29 mouse cellular contexts compared by ENCODE assay signal in genomic region chr15:20265367-20265900, GRCm38 (mm10).
DNase-seq lines count a peak whose midpoint lies in the region; ATAC-seq and TF ChIP-seq lines count a peak whose summit lies in the region.
"Had no signal": no experiment of that assay in that cellular context is flagged by ENCODE, and none has a peak within 500 bp of the region (broad histone marks: within the 10 kb centered on the region; RNA-seq: fewer than 3 reads in every experiment).

No protein-coding gene starts in this region.

- no peak overlapping the region for H3K4me2 ChIP-seq in hindbrain, embryonic 12.5 days (replicated peaks)
- no peak overlapping the region for H3K4me2 ChIP-seq in hindbrain, embryonic 11.5 days (replicated peaks; ENCODE audit: low read depth, low read length)
- no peak overlapping the region for H3K4me2 ChIP-seq in neural tube, embryonic 13.5 days
- no peak overlapping the region for H3K4me2 ChIP-seq in neural tube, embryonic 15.5 days
- H3K4me2 ChIP-seq in hindbrain, embryonic 16.5 days (ENCODE audit: low read length), result no peak overlapping the region
- H3K4me2 ChIP-seq in intestine, postnatal 0 days (replicated peaks; ENCODE audit: low read depth), result no peak overlapping the region
- H3K4me2 ChIP-seq: heart, embryonic 13.5 days; hindbrain, embryonic 15.5 days; intestine, embryonic 15.5 days had no signal

- H3K27me3 ChIP-seq in hindbrain, embryonic 12.5 days, result no peaks in the 10 kb centered on the region
- H3K27me3 ChIP-seq in hindbrain, embryonic 11.5 days (ENCODE audit: control insufficient read depth, insufficient read depth, low read length), result no peaks in the 10 kb centered on the region
- no peaks in the 10 kb centered on the region for H3K27me3 ChIP-seq in neural tube, embryonic 13.5 days
- no peaks in the 10 kb centered on the region for H3K27me3 ChIP-seq in neural tube, embryonic 15.5 days (replicated peaks)
- no peaks in the 10 kb centered on the region for H3K27me3 ChIP-seq in hindbrain, embryonic 16.5 days (replicated peaks; ENCODE audit: control insufficient read depth, insufficient read depth, low read length)
- H3K27me3 ChIP-seq in intestine, postnatal 0 days (replicated peaks; ENCODE audit: control insufficient read depth, insufficient read depth, low read length), result no peaks in the 10 kb centered on the region
- H3K27me3 ChIP-seq: heart, embryonic 13.5 days; hindbrain, embryonic 15.5 days; intestine, embryonic 15.5 days; Patski had no signal

- no peak for TF ChIP-seq CTCF in intestine, postnatal 0 days (IDR thresholded peaks at IDR 0.05; ENCODE audit: low read depth)

- no peaks in the 10 kb centered on the region for H3K9me3 ChIP-seq in hindbrain, embryonic 12.5 days (replicated peaks)
- H3K9me3 ChIP-seq in hindbrain, embryonic 11.5 days (ENCODE audit: control insufficient read depth, low read length), result no peaks in the 10 kb centered on the region
- H3K9me3 ChIP-seq in neural tube, embryonic 13.5 days, result no peaks in the 10 kb centered on the region
- H3K9me3 ChIP-seq in neural tube, embryonic 15.5 days (replicated peaks), result no peaks in the 10 kb centered on the region
- H3K9me3 ChIP-seq in hindbrain, embryonic 16.5 days (ENCODE audit: control insufficient read depth, low read length), result no peaks in the 10 kb centered on the region
- no peaks in the 10 kb centered on the region for H3K9me3 ChIP-seq in intestine, postnatal 0 days (ENCODE audit: control insufficient read depth)
- H3K9me3 ChIP-seq: heart, embryonic 13.5 days; hindbrain, embryonic 15.5 days; intestine, embryonic 15.5 days had no signal

- no peak overlapping the region for H3K27ac ChIP-seq in hindbrain, embryonic 12.5 days
- H3K27ac ChIP-seq in hindbrain, embryonic 11.5 days (ENCODE audit: low read depth, low read length), result no peak overlapping the region
- no peak overlapping the region for H3K27ac ChIP-seq in neural tube, embryonic 13.5 days (replicated peaks)
- no peak overlapping the region for H3K27ac ChIP-seq in neural tube, embryonic 15.5 days (replicated peaks)
- no peak overlapping the region for H3K27ac ChIP-seq in hindbrain, embryonic 16.5 days (ENCODE audit: low read depth, low read length)
- no peak overlapping the region for H3K27ac ChIP-seq in intestine, postnatal 0 days (ENCODE audit: low read depth, low read length)
- H3K27ac ChIP-seq: gastrocnemius, adult 2 months; heart, adult 2 months; heart, embryonic 13.5 days; hindbrain, embryonic 15.5 days; intestine, embryonic 15.5 days; liver, embryonic 14.5 days; macrophage had no signal

- no peak overlapping the region for H3K4me3 ChIP-seq in hindbrain, embryonic 12.5 days
- H3K4me3 ChIP-seq in hindbrain, embryonic 11.5 days (ENCODE audit: low read depth, low read length), result no peak overlapping the region
- no peak overlapping the region for H3K4me3 ChIP-seq in neural tube, embryonic 13.5 days
- H3K4me3 ChIP-seq in neural tube, embryonic 15.5 days (replicated peaks), result no peak overlapping the region
- no peak overlapping the region for H3K4me3 ChIP-seq in hindbrain, embryonic 16.5 days (ENCODE audit: low read length)
- no peak overlapping the region for H3K4me3 ChIP-seq in intestine, postnatal 0 days (ENCODE audit: low read depth, low read length)
- H3K4me3 ChIP-seq: gastrocnemius, adult 2 months; heart, adult 2 months; heart, embryonic 13.5 days; hindbrain, embryonic 15.5 days; intestine, embryonic 15.5 days had no signal

- H3K4me1 ChIP-seq in hindbrain, embryonic 12.5 days, result no peaks in the 10 kb centered on the region
- H3K4me1 ChIP-seq in hindbrain, embryonic 11.5 days (replicated peaks; ENCODE audit: control insufficient read depth, insufficient read depth, low read length), result no peaks in the 10 kb centered on the region
- H3K4me1 ChIP-seq in neural tube, embryonic 13.5 days (replicated peaks), result no peaks in the 10 kb centered on the region
- no peaks in the 10 kb centered on the region for H3K4me1 ChIP-seq in neural tube, embryonic 15.5 days
- no peaks in the 10 kb centered on the region for H3K4me1 ChIP-seq in hindbrain, embryonic 16.5 days (ENCODE audit: control insufficient read depth, insufficient read depth, low read depth, low read length)
- H3K4me1 ChIP-seq in intestine, postnatal 0 days (replicated peaks; ENCODE audit: control insufficient read depth, insufficient read depth, low read length), result no peaks in the 10 kb centered on the region
- H3K4me1 ChIP-seq: heart, embryonic 13.5 days; hindbrain, embryonic 15.5 days; intestine, embryonic 15.5 days had no signal

- H3K36me3 ChIP-seq in hindbrain, embryonic 12.5 days, result no peaks in the 10 kb centered on the region
- no peaks in the 10 kb centered on the region for H3K36me3 ChIP-seq in hindbrain, embryonic 11.5 days (ENCODE audit: control insufficient read depth, insufficient read depth, low read length)
- no peaks in the 10 kb centered on the region for H3K36me3 ChIP-seq in neural tube, embryonic 13.5 days
- H3K36me3 ChIP-seq in neural tube, embryonic 15.5 days, result no peaks in the 10 kb centered on the region
- H3K36me3 ChIP-seq in hindbrain, embryonic 16.5 days (ENCODE audit: control insufficient read depth, insufficient read depth, low read length), result no peaks in the 10 kb centered on the region
- no peaks in the 10 kb centered on the region for H3K36me3 ChIP-seq in intestine, postnatal 0 days (ENCODE audit: control insufficient read depth, insufficient read depth)
- H3K36me3 ChIP-seq: heart, embryonic 13.5 days; hindbrain, embryonic 15.5 days; intestine, embryonic 15.5 days had no signal

- 87% methylated on average over 4 of the region's 4 CpGs for WGBS in hindbrain, embryonic 12.5 days
- WGBS in hindbrain, embryonic 11.5 days, result 92% methylated on average over 4 of the region's 4 CpGs
- 83% methylated on average over 4 of the region's 4 CpGs for WGBS in neural tube, embryonic 13.5 days
- 80% methylated on average over 4 of the region's 4 CpGs for WGBS in neural tube, embryonic 15.5 days
- 86% methylated on average over 4 of the region's 4 CpGs for WGBS in hindbrain, embryonic 16.5 days
- WGBS in intestine, postnatal 0 days, result 90% methylated on average over 4 of the region's 4 CpGs

- 0 out of 2 replicates have a peak, but pooled peaks have one; percentile 54 for ATAC-seq in hindbrain, embryonic 12.5 days (ENCODE audit: low FRiP score)
- ATAC-seq in hindbrain, embryonic 11.5 days (ENCODE audit: low FRiP score), result no peak
- ATAC-seq in neural tube, embryonic 13.5 days (ENCODE audit: low read depth), result peak; percentile 71; the same call in 1 of the 2 replicates
- no peak for ATAC-seq in neural tube, embryonic 15.5 days (ENCODE audit: low FRiP score)
- ATAC-seq in hindbrain, embryonic 16.5 days, result peak; percentile 37; the same call in 1 of the 2 replicates
- no peak for ATAC-seq in intestine, postnatal 0 days
- ATAC-seq: intestine, embryonic 15.5 days; Patski had no signal

- H3K9ac ChIP-seq in hindbrain, embryonic 12.5 days, result no peak overlapping the region
- H3K9ac ChIP-seq in hindbrain, embryonic 11.5 days (ENCODE audit: low read depth, low read length), result no peak overlapping the region
- H3K9ac ChIP-seq in neural tube, embryonic 13.5 days, result no peak overlapping the region
- H3K9ac ChIP-seq in neural tube, embryonic 15.5 days (replicated peaks), result no peak overlapping the region
- H3K9ac ChIP-seq in hindbrain, embryonic 16.5 days (ENCODE audit: low read depth, low read length), result no peak overlapping the region
- H3K9ac ChIP-seq in intestine, postnatal 0 days (ENCODE audit: low read depth, low read length), result no peak overlapping the region
- H3K9ac ChIP-seq: heart, embryonic 13.5 days; hindbrain, embryonic 15.5 days; intestine, embryonic 15.5 days; liver, embryonic 14.5 days had no signal

- no peak for DNase-seq in hindbrain, embryonic 11.5 days (ENCODE audit: low spot score)
- DNase-seq in right cerebral cortex, postnatal 4 days, result no peak
- DNase-seq: adrenal gland, postnatal 10 days; cerebellum, adult 11 months; cerebellum, adult 9-10 months; cerebellum, postnatal 36 days; gastrocnemius, adult 2 months; gastrocnemius, postnatal 36 days; heart, adult 2 months; heart, postnatal 10 days; kidney, adult 9 months; kidney, postnatal 10 days; layer of hippocampus, adult 9-11 months; liver; lung, adult 2 months; lung, postnatal 10 days; thymus, adult 2 months; thymus, postnatal 36 days had no signal

Comparison
In these comparisons a context has a peak if more than half of its experiments do, and no peak if none do; other contexts are left out.
1. ATAC-seq: peak in hindbrain, embryonic 12.5 days (single experiment), neural tube, embryonic 13.5 days (single experiment) and hindbrain, embryonic 16.5 days (single experiment); none in hindbrain, embryonic 11.5 days (single experiment), neural tube, embryonic 15.5 days (single experiment) and intestine, postnatal 0 days (single experiment).